ENCODE assay signal across 26 mouse cellular contexts in the genomic region with DNA sequence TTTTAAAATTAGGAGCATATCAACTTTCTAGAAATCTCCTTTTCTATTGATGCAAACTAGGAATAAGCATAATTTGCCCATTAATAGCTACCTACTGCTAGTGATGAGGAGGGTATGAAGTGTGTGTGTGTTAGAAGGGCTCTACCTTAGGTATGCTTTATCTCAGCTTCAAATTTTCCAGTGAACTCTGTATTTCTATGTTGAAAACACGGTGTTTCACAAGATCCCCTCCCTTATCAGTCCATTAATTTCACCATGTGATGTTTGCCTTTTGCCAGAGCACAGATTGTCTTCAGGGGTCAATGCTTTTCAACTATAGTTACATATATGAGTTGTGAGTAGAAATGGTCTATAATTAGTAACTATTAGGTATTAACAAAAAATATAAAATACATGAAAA. TPM values are rescaled to one million over a fixed set of nuclear protein-coding genes. Genes with fewer than 3 reads are reported as not detected.
A peak's percentile ranks its signal among the peaks of the same experiment; 100 is the strongest.
DNase-seq lines count a peak whose midpoint lies in the region; ATAC-seq and TF ChIP-seq lines count a peak whose summit lies in the region.
"Had no signal": no experiment of that assay in that cellular context is flagged by ENCODE, and none has a peak within 500 bp of the region (broad histone marks: within the 10 kb centered on the region; RNA-seq: fewer than 3 reads in every experiment).

No protein-coding gene starts in this region.

- no peak for TF ChIP-seq CTCF in intestine, postnatal 0 days (IDR thresholded peaks at IDR 0.05; ENCODE audit: low read depth)

- no peaks in the 10 kb centered on the region for H3K36me3 ChIP-seq in intestine, embryonic 15.5 days
- no peaks in the 10 kb centered on the region for H3K36me3 ChIP-seq in intestine, postnatal 0 days (ENCODE audit: control insufficient read depth, insufficient read depth)
- H3K36me3 ChIP-seq in liver, embryonic 16.5 days (ENCODE audit: control insufficient read depth, insufficient read depth), result no peaks in the 10 kb centered on the region
- no peaks in the 10 kb centered on the region for H3K36me3 ChIP-seq in liver, embryonic 11.5 days (ENCODE audit: control insufficient read depth, insufficient read depth, low read length)
- no peaks in the 10 kb centered on the region for H3K36me3 ChIP-seq in intestine, embryonic 16.5 days (ENCODE audit: control insufficient read depth, insufficient read depth, low read length)
- H3K36me3 ChIP-seq: embryonic facial prominence, embryonic 10.5 days; embryonic facial prominence, embryonic 12.5 days; forebrain, embryonic 15.5 days; G1E had no signal

- no peaks in the 10 kb centered on the region for H3K9me3 ChIP-seq in intestine, embryonic 15.5 days
- no peaks in the 10 kb centered on the region for H3K9me3 ChIP-seq in intestine, postnatal 0 days (ENCODE audit: control insufficient read depth)
- no peaks in the 10 kb centered on the region for H3K9me3 ChIP-seq in liver, embryonic 16.5 days (replicated peaks; ENCODE audit: control insufficient read depth, low read length)
- H3K9me3 ChIP-seq in liver, embryonic 11.5 days (ENCODE audit: control insufficient read depth, low read length), result no peaks in the 10 kb centered on the region
- H3K9me3 ChIP-seq in intestine, embryonic 16.5 days (ENCODE audit: control insufficient read depth, low read length), result no peaks in the 10 kb centered on the region
- H3K9me3 ChIP-seq: embryonic facial prominence, embryonic 10.5 days; embryonic facial prominence, embryonic 12.5 days; forebrain, embryonic 13.5 days; forebrain, embryonic 15.5 days; G1E had no signal

- WGBS in intestine, embryonic 15.5 days, result 31% methylated on average over 1 of the region's 1 CpGs
- WGBS in intestine, postnatal 0 days, result 24% methylated on average over 1 of the region's 1 CpGs
- WGBS in liver, embryonic 16.5 days (ENCODE audit: insufficient replicate concordance), result 18% methylated on average over 1 of the region's 1 CpGs
- 34% methylated on average over 1 of the region's 1 CpGs for WGBS in liver, embryonic 11.5 days
- whole genome bisulfite sequencing in intestine, embryonic 16.5 days, result 38% methylated on average over 1 of the region's 1 CpGs

- no peaks in the 10 kb centered on the region for H3K4me1 ChIP-seq in intestine, embryonic 15.5 days (replicated peaks)
- H3K4me1 ChIP-seq in intestine, postnatal 0 days (replicated peaks; ENCODE audit: control insufficient read depth, insufficient read depth, low read length), result 0 out of 2 replicates have a peak, but pooled peaks cover 5% of the 10 kb centered on the region
- no peaks in the 10 kb centered on the region for H3K4me1 ChIP-seq in liver, embryonic 16.5 days (ENCODE audit: control insufficient read depth, low read depth, low read length)
- H3K4me1 ChIP-seq in liver, embryonic 11.5 days (replicated peaks; ENCODE audit: control insufficient read depth, insufficient read depth, low read length), result no peaks in the 10 kb centered on the region
- H3K4me1 ChIP-seq in intestine, embryonic 16.5 days (ENCODE audit: control insufficient read depth, insufficient read depth, low read length), result no peaks in the 10 kb centered on the region
- H3K4me1 ChIP-seq: embryonic facial prominence, embryonic 10.5 days; embryonic facial prominence, embryonic 12.5 days; forebrain, embryonic 13.5 days; forebrain, embryonic 15.5 days had no signal

- H3K4me2 ChIP-seq in intestine, embryonic 15.5 days (replicated peaks), result no peak overlapping the region
- no peak overlapping the region for H3K4me2 ChIP-seq in intestine, postnatal 0 days (replicated peaks; ENCODE audit: low read depth)
- H3K4me2 ChIP-seq in liver, embryonic 16.5 days (ENCODE audit: low read depth, low read length), result no peak overlapping the region
- H3K4me2 ChIP-seq in liver, embryonic 11.5 days, result no peak overlapping the region
- no peak overlapping the region for H3K4me2 ChIP-seq in intestine, embryonic 16.5 days (ENCODE audit: low read depth, low read length)
- H3K4me2 ChIP-seq: embryonic facial prominence, embryonic 12.5 days; forebrain, embryonic 13.5 days; forebrain, embryonic 15.5 days had no signal

- ATAC-seq in intestine, embryonic 15.5 days, result peak; percentile 64; the same call in 1 of the 2 replicates
- no peak for ATAC-seq in intestine, postnatal 0 days
- ATAC-seq in liver, embryonic 16.5 days (ENCODE audit: low read depth), result peak; percentile 27; the same call in 1 of the 2 replicates
- ATAC-seq in liver, embryonic 11.5 days (replicated peaks; ENCODE audit: low FRiP score), result no peak
- peak; percentile 76 for ATAC-seq in intestine, embryonic 16.5 days
- ATAC-seq: activated CD4-positive, CD25-positive, alpha-beta regulatory T cell, adult 4 months; CD4-positive, CD25-positive, alpha-beta regulatory T cell, adult 4 months; forebrain, embryonic 13.5 days; forebrain, embryonic 15.5 days; Patski had no signal

- no peak overlapping the region for H3K4me3 ChIP-seq in intestine, embryonic 15.5 days (replicated peaks)
- no peak overlapping the region for H3K4me3 ChIP-seq in intestine, postnatal 0 days (ENCODE audit: low read depth, low read length)
- no peak overlapping the region for H3K4me3 ChIP-seq in liver, embryonic 16.5 days (ENCODE audit: low read depth, low read length)
- no peak overlapping the region for H3K4me3 ChIP-seq in liver, embryonic 11.5 days (ENCODE audit: low read depth, low read length)
- no peak overlapping the region for H3K4me3 ChIP-seq in intestine, embryonic 16.5 days (ENCODE audit: low read length)
- H3K4me3 ChIP-seq: embryonic facial prominence, embryonic 10.5 days; embryonic facial prominence, embryonic 12.5 days; forebrain, embryonic 13.5 days; forebrain, embryonic 15.5 days had no signal

- H3K9ac ChIP-seq in intestine, embryonic 15.5 days, result no peak overlapping the region
- no peak overlapping the region for H3K9ac ChIP-seq in intestine, postnatal 0 days (ENCODE audit: low read depth, low read length)
- H3K9ac ChIP-seq in liver, embryonic 16.5 days (ENCODE audit: low read depth, low read length), result no peak overlapping the region
- H3K9ac ChIP-seq in liver, embryonic 11.5 days (ENCODE audit: low read depth, low read length), result no peak overlapping the region
- no peak overlapping the region for H3K9ac ChIP-seq in intestine, embryonic 16.5 days (ENCODE audit: low read depth, low read length)
- H3K9ac ChIP-seq: embryonic facial prominence, embryonic 12.5 days; forebrain, embryonic 13.5 days; forebrain, embryonic 15.5 days had no signal

- H3K27ac ChIP-seq in intestine, embryonic 15.5 days, result no peak overlapping the region
- H3K27ac ChIP-seq in intestine, postnatal 0 days (ENCODE audit: low read depth, low read length), result no peak overlapping the region
- H3K27ac ChIP-seq in liver, embryonic 16.5 days (ENCODE audit: low read length), result no peak overlapping the region
- no peak overlapping the region for H3K27ac ChIP-seq in liver, embryonic 11.5 days (ENCODE audit: low read depth, low read length)
- H3K27ac ChIP-seq in intestine, embryonic 16.5 days (ENCODE audit: low read length), result no peak overlapping the region
- H3K27ac ChIP-seq: embryonic facial prominence, embryonic 10.5 days; embryonic facial prominence, embryonic 12.5 days; forebrain, embryonic 13.5 days; forebrain, embryonic 15.5 days had no signal

- no peak for DNase-seq in liver, embryonic 11.5 days (ENCODE audit: low spot score)
- DNase-seq: adrenal gland, adult 8-10 months; adrenal gland, postnatal 14 days; adrenal gland, postnatal 36 days; B cell, adult 2 months; cerebellum, adult 11-12 months; cerebellum, adult 2 months; cerebellum, adult 9-10 months; cerebellum, postnatal 10 days; cerebellum, postnatal 25 days had no signal

- H3K27me3 ChIP-seq in intestine, embryonic 15.5 days (replicated peaks), result no peaks in the 10 kb centered on the region
- no peaks in the 10 kb centered on the region for H3K27me3 ChIP-seq in intestine, postnatal 0 days (replicated peaks; ENCODE audit: control insufficient read depth, insufficient read depth, low read length)
- no peaks in the 10 kb centered on the region for H3K27me3 ChIP-seq in liver, embryonic 16.5 days (ENCODE audit: control insufficient read depth, insufficient read depth, low read depth, low read length)
- H3K27me3 ChIP-seq in liver, embryonic 11.5 days (replicated peaks; ENCODE audit: control insufficient read depth, insufficient read depth, low read length), result no peaks in the 10 kb centered on the region
- no peaks in the 10 kb centered on the region for H3K27me3 ChIP-seq in intestine, embryonic 16.5 days (replicated peaks; ENCODE audit: control insufficient read depth, insufficient read depth, low read length)
- H3K27me3 ChIP-seq: CH12.LX; embryonic facial prominence, embryonic 12.5 days; forebrain, embryonic 13.5 days; forebrain, embryonic 15.5 days; Patski had no signal

RNA-seq across cellular contexts. Expression of gene Gm5269, which starts 8.0 kb away (rescaled TPM):
- not detected in 2 replicates for polyA plus RNA-seq in intestine, embryonic 15.5 days (2015; fragmentation: Nextera tagmentation; extraction: Ambion mirVana)
- polyA plus RNA-seq in intestine, postnatal 0 days (2015; fragmentation: Nextera tagmentation; extraction: Ambion mirVana), result not detected in 2 replicates
- 0.15 and 0.63 TPM in 2 replicates for polyA plus RNA-seq in liver, embryonic 16.5 days (2015; fragmentation: Nextera tagmentation; extraction: Ambion mirVana)
- polyA plus RNA-seq in liver, embryonic 11.5 days (2014; fragmentation: Nextera tagmentation; extraction: Ambion mirVana), result not detected in 2 replicates
- polyA plus RNA-seq in intestine, embryonic 16.5 days (2015; fragmentation: Nextera tagmentation; extraction: Ambion mirVana), result not detected in 2 replicates
- polyA plus RNA-seq: activated CD4-positive, CD25-positive, alpha-beta regulatory T cell, adult 4 months; CD4-positive, CD25-positive, alpha-beta regulatory T cell, adult 4 months; cerebellum, adult 2 months; cortical plate, adult 2 months; embryonic facial prominence, embryonic 10.5 days; embryonic facial prominence, embryonic 12.5 days; embryonic facial prominence, embryonic 14.5 days; forebrain, embryonic 11.5 days; forebrain, embryonic 13.5 days; forebrain, embryonic 15.5 days; G1E; Patski had no signal

RNA-seq across cellular contexts. Expression of gene Slc40a1, which starts 28.3 kb away (rescaled TPM):
- polyA plus RNA-seq in intestine, embryonic 15.5 days (2015; fragmentation: Nextera tagmentation; extraction: Ambion mirVana), result 143 and 151 TPM in 2 replicates
- 526 and 605 TPM in 2 replicates for polyA plus RNA-seq in intestine, postnatal 0 days (2015; fragmentation: Nextera tagmentation; extraction: Ambion mirVana)
- 178 and 179 TPM in 2 replicates for polyA plus RNA-seq in liver, embryonic 16.5 days (2015; fragmentation: Nextera tagmentation; extraction: Ambion mirVana)
- polyA plus RNA-seq in liver, embryonic 11.5 days (2014; fragmentation: Nextera tagmentation; extraction: Ambion mirVana), result 83.4 and 99.7 TPM in 2 replicates
- polyA plus RNA-seq in intestine, embryonic 16.5 days (2015; fragmentation: Nextera tagmentation; extraction: Ambion mirVana), result 205 and 228 TPM in 2 replicates

Comparison
In these comparisons a context has a peak if more than half of its experiments do, and no peak if none do; other contexts are left out.
1. ATAC-seq: peak in intestine, embryonic 15.5 days (single experiment), liver, embryonic 16.5 days (single experiment) and intestine, embryonic 16.5 days (single experiment); none in intestine, postnatal 0 days (single experiment) and liver, embryonic 11.5 days (single experiment).